Mouse (Mus musculus) heart, embryonic 13.5 days (tissue): ENCODE measurements at regions not wholly inside any gene's neighbourhood (a gene's known extent, or its start where the extent isn't known, plus 50 kb on each side); places are given as distances from the start of the nearest gene placed in this dataset.

Experiments used
- ATAC-seq: fragments of 200-750 bp; cut with Nextera tagmentation; 2 replicates; pipeline ENCODE4 v1.8.0; 2017; ENCODE audit warnings: moderate TSS enrichment; ENCODE audit not compliant: insufficient number of reproducible peaks, low FRiP score, low TSS enrichment; ENCODE audit errors: extremely low read depth
- H3K27ac ChIP-seq: fragments of 300-500 bp; sonication (generic); replicated peaks from 2 replicates; pipeline ENCODE4 v1.5.1; 2015; ENCODE audit warnings: moderate library complexity, mild to moderate bottlenecking, inconsistent platforms
- H3K27me3 ChIP-seq: fragments of 300-500 bp; sonication (generic); replicated peaks from 2 replicates; pipeline ENCODE4 v1.6.1; 2015; ENCODE audit warnings: mild to moderate bottlenecking, inconsistent platforms
- H3K36me3 ChIP-seq: fragments of 300-500 bp; sonication (generic); 2 replicates; pipeline ENCODE4 v1.6.1; 2015; ENCODE audit warnings: mild to moderate bottlenecking, inconsistent platforms
- H3K4me1 ChIP-seq: fragments of 300-500 bp; sonication (generic); 2 replicates; pipeline ENCODE4 v1.6.1; 2015; ENCODE audit warnings: inconsistent platforms
- H3K4me2 ChIP-seq: fragments of 300-500 bp; sonication (generic); 2 replicates; pipeline ENCODE4 v1.6.1; 2015; ENCODE audit warnings: inconsistent platforms, mild to moderate bottlenecking, moderate library complexity
- H3K4me3 ChIP-seq: fragments of 300-500 bp; sonication (generic); 2 replicates; pipeline ENCODE4 v1.5.1; 2015; ENCODE audit warnings: moderate library complexity, mild to moderate bottlenecking, inconsistent platforms
- H3K9ac ChIP-seq: fragments of 300-500 bp; sonication (generic); 2 replicates; pipeline ENCODE4 v1.6.1; 2015; ENCODE audit warnings: inconsistent platforms, mild to moderate bottlenecking, moderate library complexity
- H3K9me3 ChIP-seq: fragments of 300-500 bp; sonication (generic); 2 replicates; pipeline ENCODE4 v1.6.1; 2016; ENCODE audit warnings: inconsistent platforms
- WGBS: fragments of 180-500 bp; shearing (Covaris S2); methylation state at CpG from one replicate; pipeline ENCODE4 v1.1.7; 2015; ENCODE audit warnings: mixed read lengths; 5-methylcytosine and 5-hydroxymethylcytosine counted together

DNA sequence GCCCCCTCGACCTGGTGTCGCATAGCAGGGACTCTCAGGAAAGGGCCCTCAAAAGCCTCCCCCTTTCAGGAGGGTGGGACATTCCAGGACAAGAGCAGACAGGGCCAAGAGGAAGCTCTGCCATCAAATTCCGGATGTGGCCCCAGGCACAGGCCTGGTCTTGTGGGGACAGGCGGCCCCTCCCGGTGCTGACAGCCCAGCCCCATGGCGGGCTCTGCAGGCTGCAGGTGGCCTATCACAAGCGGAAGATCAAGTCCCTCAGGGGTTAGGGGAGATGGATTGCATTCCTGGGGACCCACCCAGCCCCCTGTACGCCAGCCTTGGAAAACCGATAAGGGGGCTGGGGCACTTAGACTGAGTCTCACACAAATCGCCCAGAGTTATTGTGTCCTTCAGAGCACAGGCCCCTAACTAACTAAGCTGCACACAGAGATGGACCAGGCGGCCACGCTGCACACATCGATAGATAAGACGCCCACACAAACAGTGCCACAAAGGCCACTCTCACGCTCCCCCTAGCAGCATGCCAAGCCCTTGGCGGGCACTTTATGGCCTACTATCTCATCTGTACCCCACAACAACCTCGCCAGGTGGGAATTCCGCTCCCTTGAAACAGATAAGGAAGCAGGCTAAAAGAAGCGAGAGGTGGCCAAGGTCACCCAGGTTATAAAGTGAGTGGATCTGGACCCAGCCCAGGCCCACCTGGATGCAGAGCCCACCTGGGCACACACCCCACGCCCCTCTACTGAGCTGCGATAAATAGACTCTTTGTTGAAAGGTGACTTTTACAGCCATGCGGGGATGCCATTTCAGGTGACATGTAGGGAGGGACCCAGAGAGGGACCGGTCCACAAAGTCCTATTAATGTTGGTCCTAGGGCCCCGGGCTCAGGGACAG, 55.5 kb downstream of the Gm5294 start:
- WGBS, result 51% methylated on average over 24 of the region's 24 CpGs
- Histone ChIP-seq H3K9me3 (no peaks in the 10 kb centered on the region), H3K4me3 (no peak overlapping the region), H3K9ac (peak overlapping the region; percentile 41; the same call in 1 of the 2 replicates), H3K27me3 (no peaks in the 10 kb centered on the region; the same call in 1 of the 2 replicates), H3K4me1 (peaks cover 13% of the 10 kb centered on the region), H3K4me2 (no peak overlapping the region), H3K36me3 (no peaks in the 10 kb centered on the region), H3K27ac (no peak overlapping the region)
- ATAC-seq, result no peak

DNA sequence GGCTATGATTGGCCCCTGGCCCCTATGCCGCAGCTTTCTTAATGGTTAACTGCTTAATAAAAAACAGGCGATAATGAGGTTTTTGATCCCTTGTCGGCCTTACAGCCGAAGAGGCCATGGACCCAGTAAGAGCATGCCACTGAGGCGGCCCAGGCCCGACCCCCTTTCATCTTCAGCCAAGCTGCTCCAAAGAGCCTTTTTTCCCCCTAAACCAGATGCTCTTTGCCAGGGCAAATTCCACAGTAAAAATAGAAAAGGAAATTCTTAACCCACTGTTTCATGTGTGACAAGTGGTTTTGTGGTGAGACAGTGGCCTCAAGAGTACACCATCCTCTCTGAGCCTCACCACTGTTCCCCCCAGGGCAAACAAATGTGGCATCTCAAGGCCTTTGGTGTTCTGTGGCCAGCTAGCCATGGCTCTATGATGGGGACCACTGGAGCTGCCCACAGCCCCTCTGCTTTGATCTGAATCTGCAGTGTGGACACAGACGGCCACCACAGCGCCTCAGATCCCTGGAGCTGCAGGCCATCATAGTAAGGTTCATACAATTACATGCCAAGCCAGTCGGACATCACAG, 61.9 kb downstream of the Gm5294 start:
- no peak overlapping the region for H3K27ac ChIP-seq
- no peaks in the 10 kb centered on the region; the same call in 1 of the 2 replicates for H3K27me3 ChIP-seq
- 74% methylated on average over 9 of the region's 9 CpGs for WGBS
- H3K4me3 ChIP-seq, result no peak overlapping the region
- H3K9ac ChIP-seq, result no peak overlapping the region
- ATAC-seq, result no peak
- no peaks in the 10 kb centered on the region for H3K36me3 ChIP-seq
- no peaks in the 10 kb centered on the region for H3K9me3 ChIP-seq
- peaks cover 10% of the 10 kb centered on the region; the same call in 1 of the 2 replicates for H3K4me1 ChIP-seq
- H3K4me2 ChIP-seq, result no peak overlapping the region

DNA sequence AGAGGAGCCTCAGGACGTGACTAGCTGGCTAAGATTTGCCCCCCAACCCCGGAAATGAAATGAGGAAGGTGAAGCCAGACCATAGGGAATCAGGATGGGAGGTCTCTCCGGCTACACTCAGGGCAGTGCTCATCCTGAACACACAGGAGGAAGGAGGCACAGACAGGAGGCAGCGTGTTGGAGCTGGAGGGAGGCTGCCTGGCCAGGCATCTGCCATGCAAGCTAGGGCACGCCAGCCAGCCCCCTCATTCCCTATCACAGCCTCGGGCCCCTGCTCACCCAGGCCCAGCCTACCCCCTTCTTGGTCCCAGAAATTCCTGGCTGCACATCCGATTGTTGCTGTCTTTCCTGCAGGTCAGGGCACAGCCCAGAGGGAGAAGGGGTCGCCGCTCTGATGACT, 63.7 kb downstream of the Gm5294 start:
- Histone ChIP-seq H3K9me3 (no peaks in the 10 kb centered on the region), H3K27me3 (0 out of 2 replicates have a peak, but pooled peaks cover 4% of the 10 kb centered on the region), H3K4me1 (peaks cover 13% of the 10 kb centered on the region; the same call in 1 of the 2 replicates), H3K36me3 (no peaks in the 10 kb centered on the region), H3K9ac (no peak overlapping the region), H3K27ac (no peak overlapping the region), H3K4me3 (no peak overlapping the region), H3K4me2 (no peak overlapping the region)
- ATAC-seq, result no peak
- 58% methylated on average over 9 of the region's 9 CpGs for WGBS

DNA sequence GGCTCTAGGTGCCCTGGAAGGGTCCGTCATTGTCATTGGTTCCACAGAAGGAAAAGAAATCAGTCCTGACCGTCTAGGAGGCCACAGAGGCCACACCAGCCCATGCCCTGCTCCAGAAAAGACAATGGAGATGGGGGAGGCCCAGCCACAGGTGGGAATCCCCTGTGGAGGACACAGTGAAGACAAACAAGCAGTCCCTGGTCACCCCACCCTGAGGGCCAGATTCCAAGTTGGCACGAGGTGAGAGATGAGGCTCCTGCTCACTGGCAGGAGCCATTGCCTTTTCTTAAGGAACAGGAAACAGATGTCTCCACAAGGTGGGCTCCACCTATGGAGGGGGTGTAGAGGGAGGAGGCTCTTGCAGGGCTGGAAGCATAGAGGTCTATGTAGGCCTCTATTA, 66.0 kb downstream of the Gm5294 start:
- H3K4me1 ChIP-seq, result peaks cover 36% of the 10 kb centered on the region
- no peak overlapping the region for H3K9ac ChIP-seq
- 72% methylated on average over 3 of the region's 3 CpGs for WGBS
- H3K27ac ChIP-seq, result no peak overlapping the region
- H3K9me3 ChIP-seq, result no peaks in the 10 kb centered on the region
- H3K4me3 ChIP-seq, result no peak overlapping the region
- ATAC-seq, result no peak
- 0 out of 2 replicates have a peak, but pooled peaks cover 6% of the 10 kb centered on the region for H3K27me3 ChIP-seq
- no peaks in the 10 kb centered on the region for H3K36me3 ChIP-seq
- no peak overlapping the region for H3K4me2 ChIP-seq

DNA sequence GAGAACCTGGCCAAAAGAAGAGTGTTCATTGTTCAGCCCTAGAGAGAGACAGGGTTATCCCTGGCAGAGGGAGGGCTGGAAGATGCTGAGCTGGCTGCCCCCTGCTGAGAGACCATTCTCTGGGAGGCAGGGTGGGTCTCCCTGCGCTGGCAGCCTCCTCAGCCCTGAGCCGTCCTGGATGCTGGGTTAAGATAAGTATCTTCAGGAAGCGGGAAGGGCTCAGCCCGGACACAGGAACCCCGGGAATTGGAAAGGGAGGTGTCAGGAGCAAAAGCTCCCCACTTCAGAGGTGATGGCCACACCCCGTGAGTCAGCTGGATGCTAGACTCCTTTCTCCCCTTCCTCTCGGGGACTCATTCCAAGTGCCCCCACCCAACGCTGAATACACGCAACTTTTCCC, 68.9 kb downstream of the Gm5294 start:
- ATAC-seq, result no peak
- no peak overlapping the region for H3K4me2 ChIP-seq
- H3K9me3 ChIP-seq, result peaks cover 5% of the 10 kb centered on the region; the same call in 1 of the 2 replicates
- 0 out of 2 replicates have a peak, but pooled peaks cover 6% of the 10 kb centered on the region for H3K27me3 ChIP-seq
- H3K36me3 ChIP-seq, result no peaks in the 10 kb centered on the region
- WGBS, result 49% methylated on average over 9 of the region's 9 CpGs
- H3K4me3 ChIP-seq, result no peak overlapping the region
- H3K4me1 ChIP-seq, result peaks cover 27% of the 10 kb centered on the region
- H3K9ac ChIP-seq, result no peak overlapping the region
- H3K27ac ChIP-seq, result no peak overlapping the region

DNA sequence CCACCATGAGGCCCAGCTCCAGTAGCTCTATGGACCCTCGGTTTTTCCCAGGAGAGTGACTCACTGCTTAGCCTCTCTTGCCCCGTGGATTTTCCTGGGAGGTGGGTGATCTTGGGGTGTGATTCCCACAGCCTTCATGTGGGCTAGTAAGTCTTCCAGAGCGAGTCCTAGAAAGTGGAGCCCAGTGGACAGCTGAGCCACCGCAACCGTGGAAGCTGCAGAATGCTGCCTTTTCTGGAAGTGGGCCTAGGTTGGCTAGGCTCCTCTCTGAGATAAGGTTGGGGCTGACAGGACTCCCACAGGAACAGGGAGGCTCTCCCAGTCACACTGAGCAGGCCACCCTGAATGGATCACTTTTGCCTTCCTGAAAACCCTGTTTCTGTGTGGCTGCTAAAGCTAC, 69.9 kb downstream of the Gm5294 start:
- 38% methylated on average over 5 of the region's 5 CpGs for WGBS
- ATAC-seq, result no peak
- Histone ChIP-seq H3K27me3 (0 out of 2 replicates have a peak, but pooled peaks cover 6% of the 10 kb centered on the region), H3K36me3 (no peaks in the 10 kb centered on the region), H3K9me3 (peaks cover 5% of the 10 kb centered on the region; the same call in 1 of the 2 replicates), H3K4me1 (peaks cover 27% of the 10 kb centered on the region), H3K4me3 (no peak overlapping the region), H3K9ac (no peak overlapping the region), H3K4me2 (no peak overlapping the region), H3K27ac (peak overlapping the region; percentile 20; the same call in 1 of the 2 replicates)

DNA sequence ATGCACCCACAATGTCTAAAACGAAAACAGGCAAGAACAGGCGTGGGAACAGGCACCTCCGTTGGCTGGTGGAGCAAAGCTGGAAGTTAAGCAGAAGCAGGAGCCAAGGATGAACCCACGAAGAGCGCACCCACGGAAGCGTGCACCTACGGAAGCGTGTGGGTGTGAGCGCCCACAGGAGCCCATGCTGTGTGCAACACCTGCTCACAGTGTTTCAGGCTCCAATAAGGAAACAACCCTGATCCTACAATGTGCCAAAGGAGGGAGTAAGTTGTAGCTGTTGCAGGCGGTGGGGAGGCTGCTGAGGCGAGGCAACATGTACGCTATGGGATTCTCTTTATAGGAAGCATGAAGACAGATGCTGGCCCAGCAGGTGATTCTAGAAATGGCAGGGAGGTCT, 74.6 kb downstream of the Gm5294 start:
- ATAC-seq, result no peak
- WGBS, result 87% methylated on average over 13 of the region's 13 CpGs
- peaks cover 5% of the 10 kb centered on the region; the same call in 1 of the 2 replicates for H3K9me3 ChIP-seq
- H3K9ac ChIP-seq, result no peak overlapping the region
- no peak overlapping the region for H3K4me3 ChIP-seq
- H3K36me3 ChIP-seq, result no peaks in the 10 kb centered on the region
- peaks cover 38% of the 10 kb centered on the region for H3K4me1 ChIP-seq
- no peaks in the 10 kb centered on the region for H3K27me3 ChIP-seq
- H3K4me2 ChIP-seq, result no peak overlapping the region
- H3K27ac ChIP-seq, result no peak overlapping the region

DNA sequence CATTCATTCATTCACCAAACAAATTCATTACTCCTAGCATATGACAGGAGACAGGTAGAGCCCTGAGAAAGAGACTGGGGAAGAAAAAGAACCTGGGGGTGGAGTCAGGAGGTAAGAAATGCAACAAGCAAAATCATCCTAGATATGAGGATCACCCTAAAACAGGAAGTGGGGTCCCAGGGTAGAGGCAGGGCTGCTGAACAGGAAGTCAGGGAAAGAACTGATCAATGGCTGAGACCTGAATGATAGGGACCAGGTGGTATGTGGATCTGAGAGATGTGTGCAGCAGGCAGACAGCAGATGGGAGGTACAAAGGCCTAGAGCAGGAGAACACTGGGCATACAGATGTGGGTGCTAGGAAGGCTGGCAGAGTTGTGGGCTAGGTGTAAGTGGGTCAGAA, 77.4 kb downstream of the Gm5294 start:
- Histone ChIP-seq H3K36me3 (no peaks in the 10 kb centered on the region), H3K4me3 (no peak overlapping the region), H3K9ac (no peak overlapping the region), H3K4me2 (no peak overlapping the region), H3K4me1 (peaks cover 28% of the 10 kb centered on the region), H3K27ac (no peak overlapping the region), H3K27me3 (no peaks in the 10 kb centered on the region), H3K9me3 (no peaks in the 10 kb centered on the region)
- ATAC-seq, result no peak

DNA sequence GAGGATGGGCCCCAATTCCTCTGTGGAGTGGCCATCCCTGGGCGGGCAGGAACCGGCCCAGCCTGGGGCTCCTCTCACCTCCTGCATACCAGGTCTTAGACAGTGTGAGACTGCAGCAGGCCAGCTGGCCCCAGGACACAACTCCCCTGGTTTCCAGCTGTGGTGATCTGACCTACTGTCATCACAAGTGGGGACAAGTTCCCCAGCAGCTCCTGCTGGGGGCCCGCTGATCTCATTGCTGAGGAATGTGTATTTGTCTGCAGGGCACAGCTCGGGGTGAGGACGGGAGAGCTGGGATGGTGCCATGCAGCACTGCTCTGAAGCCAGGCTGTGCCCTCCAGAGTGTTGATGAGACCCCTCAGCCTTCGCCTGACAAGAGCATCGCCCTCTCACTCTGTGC, 78.6 kb downstream of the Gm5294 start:
- Histone ChIP-seq H3K4me2 (peak overlapping the region; percentile 14; the same call in 1 of the 2 replicates), H3K4me1 (peaks cover 28% of the 10 kb centered on the region), H3K36me3 (no peaks in the 10 kb centered on the region), H3K9ac (0 out of 2 replicates have a peak overlapping the region, but pooled peaks have one; percentile 10), H3K27me3 (no peaks in the 10 kb centered on the region), H3K4me3 (no peak overlapping the region), H3K9me3 (no peaks in the 10 kb centered on the region), H3K27ac (peak overlapping the region; percentile 43)
- 17% methylated on average over 7 of the region's 7 CpGs for WGBS
- peak; percentile 65 for ATAC-seq

DNA sequence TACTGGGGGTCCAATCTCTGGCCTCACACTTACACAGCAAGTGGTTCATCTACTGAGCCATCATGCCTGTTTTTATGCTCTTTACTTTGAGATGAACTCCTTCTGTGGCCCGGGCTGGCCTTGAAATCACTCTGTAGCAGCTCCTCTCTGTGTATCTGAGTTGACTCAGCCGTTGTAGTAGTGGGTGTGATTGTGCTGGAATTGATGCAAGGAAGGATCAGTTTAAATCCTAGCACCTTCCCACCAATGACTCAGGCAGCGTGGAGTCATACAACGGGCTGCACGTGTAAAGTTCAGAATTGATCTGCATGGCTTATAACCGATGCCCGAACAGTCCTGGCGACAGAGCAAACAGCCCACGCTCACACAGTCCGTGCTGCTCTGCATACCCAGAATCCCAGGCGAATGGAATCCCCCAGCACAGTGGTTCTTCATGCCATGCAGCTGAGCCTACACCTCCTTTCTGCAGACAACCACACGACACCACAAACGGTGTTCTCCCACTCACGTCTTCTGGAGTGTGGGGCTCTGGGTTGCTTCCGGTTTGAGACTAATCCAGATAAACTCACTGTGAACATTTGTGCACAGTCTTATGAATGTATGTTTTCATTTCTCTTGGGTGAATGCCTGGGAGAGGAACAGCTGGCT, 81.2 kb downstream of the Gm5294 start:
- 68% methylated on average over 15 of the region's 15 CpGs for WGBS
- Histone ChIP-seq H3K9me3 (no peaks in the 10 kb centered on the region), H3K4me3 (no peak overlapping the region), H3K36me3 (no peaks in the 10 kb centered on the region), H3K27me3 (no peaks in the 10 kb centered on the region), H3K4me1 (peaks cover 31% of the 10 kb centered on the region), H3K27ac (no peak overlapping the region), H3K4me2 (no peak overlapping the region), H3K9ac (no peak overlapping the region)
- no peak for ATAC-seq

DNA sequence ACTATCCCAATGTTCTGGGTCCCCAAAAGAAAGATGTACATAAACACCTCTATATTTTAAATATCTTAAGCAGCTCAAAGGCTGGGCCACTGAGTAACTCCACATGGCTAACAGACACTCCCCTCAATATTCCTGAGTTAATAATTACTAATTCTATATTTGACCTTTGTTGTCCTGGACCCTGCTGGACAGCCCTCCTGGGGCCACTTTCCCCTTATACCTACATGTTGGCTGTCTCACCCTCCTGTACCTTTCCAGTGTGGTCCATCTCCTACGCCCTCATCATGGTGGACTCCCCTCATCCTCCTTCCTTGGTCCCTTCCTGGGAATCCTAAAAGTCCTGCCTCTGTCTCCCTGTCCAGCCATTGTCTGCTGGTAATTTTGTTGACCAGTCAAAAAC, 82.4 kb downstream of the Gm5294 start:
- no peak overlapping the region for H3K4me3 ChIP-seq

More for the DNA sequence above, 82.4 kb downstream of the Gm5294 start:
- peaks cover 29% of the 10 kb centered on the region for H3K4me1 ChIP-seq
- no peak overlapping the region for H3K27ac ChIP-seq
- no peak overlapping the region for H3K9ac ChIP-seq
- no peaks in the 10 kb centered on the region for H3K27me3 ChIP-seq
- no peaks in the 10 kb centered on the region for H3K36me3 ChIP-seq
- no peak overlapping the region for H3K4me2 ChIP-seq
- H3K9me3 ChIP-seq, result no peaks in the 10 kb centered on the region
- no peak for ATAC-seq
- WGBS, result 84% methylated on average over 1 of the region's 1 CpGs
